Mouse (Mus musculus): Measurements from ENCODE around the gene Rfc2. TPM values are rescaled to one million over a fixed set of nuclear protein-coding genes. Genes with fewer than 3 reads are reported as not detected.

Gene Rfc2
- polyA plus RNA-seq, 1 experiment = 29.7 TPM

GRCm38 (mm10) chr5:134552110-134552972 lies 28.8 kb upstream of the Rfc2 start, which contains the start of gene Clip2:
TSS of gene Clip2 (minus strand) at chr5:134552434.
- peaks cover 8% of the 10 kb centered on the region; the same call in 1 of the 2 replicates for H3K4me1 ChIP-seq (ENCODE audit: control insufficient read depth, insufficient read depth, insufficient read length, low read length)
- H3K27ac ChIP-seq (replicated peaks; ENCODE audit: low read depth, low read length) = peak within 1 kb of the TSS; percentile 79
- peak within 1 kb of the TSS; percentile 91 for H3K4me3 ChIP-seq (ENCODE audit: insufficient read depth, low read depth, low read length)

GRCm38 (mm10) chr5:134553951-134554546 lies 27.1 kb upstream of the Rfc2 start:
- Histone ChIP-seq H3K27ac (replicated peaks; ENCODE audit: low read depth, low read length) (no peak overlapping the region), H3K4me3 (ENCODE audit: insufficient read depth, low read depth, low read length) (no peak overlapping the region), H3K4me1 (ENCODE audit: control insufficient read depth, insufficient read depth, insufficient read length, low read length) (peaks cover 8% of the 10 kb centered on the region; the same call in 1 of the 2 replicates)

DNA sequence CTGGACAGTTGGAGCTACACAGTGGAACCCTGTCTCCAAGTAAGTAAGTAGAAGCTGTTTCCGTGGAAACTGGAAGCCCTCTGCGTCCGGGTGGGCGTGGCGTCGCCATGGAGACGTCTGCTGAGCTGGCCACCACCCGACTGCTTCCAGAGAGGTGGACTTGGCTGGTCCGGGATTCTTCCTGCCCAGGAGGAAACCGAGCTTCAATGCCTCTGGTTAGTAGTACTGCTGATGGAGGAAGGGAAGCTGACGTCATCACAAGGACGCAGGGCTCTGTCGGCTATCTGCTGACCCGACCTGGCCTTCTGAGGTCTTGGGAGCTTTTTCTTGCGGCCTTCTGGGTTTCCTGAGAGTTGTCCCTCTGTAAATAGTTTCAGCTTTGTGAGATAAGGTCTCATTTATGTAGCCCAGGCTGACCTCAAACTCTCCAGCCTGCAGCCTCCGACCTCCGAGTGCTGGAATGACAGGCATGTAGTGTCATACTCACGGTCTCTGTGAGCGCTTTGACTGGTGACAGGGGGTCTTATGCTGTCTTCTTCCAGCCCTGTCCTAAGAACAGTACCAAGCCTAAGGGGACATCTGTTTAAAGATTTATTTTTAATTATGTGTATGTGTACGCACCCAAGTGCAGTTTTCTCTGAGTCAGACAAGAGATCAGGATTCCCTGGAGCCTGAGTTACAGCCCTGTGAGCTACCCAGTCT lies 25.6 kb upstream of the Rfc2 start:
- Histone ChIP-seq H3K4me1 (ENCODE audit: control insufficient read depth, insufficient read depth, insufficient read length, low read length) (peaks cover 4% of the 10 kb centered on the region; the same call in 1 of the 2 replicates), H3K4me3 (ENCODE audit: insufficient read depth, low read depth, low read length) (no peak overlapping the region), H3K27ac (replicated peaks; ENCODE audit: low read depth, low read length) (peak overlapping the region; percentile 81)

DNA sequence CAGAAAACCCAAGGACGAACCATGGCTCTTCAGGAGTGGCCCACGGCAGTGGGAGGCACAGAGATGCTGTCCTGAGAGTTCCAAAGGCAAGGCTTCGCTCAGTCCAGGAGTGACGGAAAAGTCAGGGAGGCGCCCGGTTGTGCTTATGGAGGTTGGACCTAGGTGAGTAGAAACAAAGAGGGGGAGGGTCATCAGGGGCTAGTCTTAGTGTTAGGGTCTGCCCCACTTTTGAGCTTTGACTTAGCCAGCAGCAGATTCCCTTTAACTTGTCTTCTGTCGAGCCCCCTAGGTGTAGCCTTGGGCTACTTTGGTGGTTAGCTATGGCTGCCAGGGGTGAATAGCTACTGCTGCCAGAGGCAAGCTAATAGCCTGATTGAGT lies 21.1 kb upstream of the Rfc2 start, which contains the start of gene Syna:
Gene Syna, minus strand, starts transcription at position 101 of the 379 bp plus-strand sequence.
- Histone ChIP-seq H3K4me1 (ENCODE audit: control insufficient read depth, insufficient read depth, insufficient read length, low read length) (no peaks in the 10 kb centered on the region), H3K27ac (replicated peaks; ENCODE audit: low read depth, low read length) (no peak within 1 kb of the TSS), H3K4me3 (ENCODE audit: insufficient read depth, low read depth, low read length) (no peak within 1 kb of the TSS)

DNA sequence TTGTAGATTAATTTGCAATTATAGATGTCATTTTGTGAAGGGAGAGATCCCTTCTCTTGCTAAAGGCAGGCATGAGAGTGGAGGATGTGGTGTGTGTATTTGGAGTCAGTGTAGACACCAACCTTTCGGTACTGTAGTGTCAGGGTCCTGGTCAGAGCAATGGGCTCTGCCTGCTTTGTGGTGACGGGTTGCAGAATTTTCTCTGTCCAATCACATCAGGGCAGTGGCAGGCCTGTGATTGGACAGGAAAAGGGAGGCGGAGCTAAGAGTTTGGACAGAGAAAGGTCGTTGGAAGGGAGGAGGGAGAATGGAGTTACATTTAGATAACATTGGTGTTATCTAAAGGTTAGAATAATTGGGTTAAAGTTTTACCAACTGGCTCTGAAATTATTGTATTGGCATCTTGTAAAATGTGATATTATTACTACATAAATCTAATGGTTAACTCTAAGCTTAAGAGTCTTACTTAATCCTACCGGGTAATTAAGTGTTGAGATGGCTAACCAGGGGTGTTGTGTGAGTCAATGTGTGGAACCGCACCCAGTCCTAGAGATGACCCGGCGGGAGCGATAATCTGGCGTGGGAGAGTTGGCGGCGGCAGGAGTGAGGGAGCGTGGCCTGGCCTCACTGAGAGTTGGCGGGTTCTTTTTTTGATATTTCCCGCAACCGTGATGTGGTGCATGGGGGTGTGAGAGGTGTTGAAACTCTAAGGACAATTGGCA lies 20.6 kb upstream of the Rfc2 start:
- H3K4me1 ChIP-seq (ENCODE audit: control insufficient read depth, insufficient read depth, insufficient read length, low read length) = no peaks in the 10 kb centered on the region
- no peak overlapping the region for H3K4me3 ChIP-seq (ENCODE audit: insufficient read depth, low read depth, low read length)
- H3K27ac ChIP-seq (replicated peaks; ENCODE audit: low read depth, low read length) = no peak overlapping the region

DNA sequence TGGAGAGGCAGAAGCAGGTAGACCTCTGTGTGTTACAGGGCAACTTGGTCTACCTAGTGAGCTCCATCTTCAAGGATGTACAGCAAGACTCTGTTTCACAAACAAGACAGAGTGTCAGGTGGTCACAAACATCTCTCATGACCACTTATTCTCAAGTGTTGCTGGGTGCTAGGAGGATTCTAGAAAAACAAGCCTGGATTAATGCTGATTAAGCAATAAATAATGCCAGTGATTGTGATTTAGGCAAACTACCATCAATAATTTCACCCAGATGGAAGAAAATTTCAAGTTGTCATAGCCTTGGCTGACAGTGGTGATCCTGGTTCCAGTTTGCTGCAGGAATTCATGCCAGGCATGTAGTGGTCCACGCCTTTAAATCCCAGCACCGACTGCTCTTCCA lies 16.9 kb upstream of the Rfc2 start:
- H3K27ac ChIP-seq (replicated peaks; ENCODE audit: low read depth, low read length) = no peak overlapping the region
- H3K4me1 ChIP-seq (ENCODE audit: control insufficient read depth, insufficient read depth, insufficient read length, low read length) = peaks cover 6% of the 10 kb centered on the region

GRCm38 (mm10) chr5:134565696-134566095 lies 15.5 kb upstream of the Rfc2 start:
- Histone ChIP-seq H3K27ac (replicated peaks; ENCODE audit: low read depth, low read length) (no peak overlapping the region), H3K4me3 (ENCODE audit: insufficient read depth, low read depth, low read length) (no peak overlapping the region), H3K4me1 (ENCODE audit: control insufficient read depth, insufficient read depth, insufficient read length, low read length) (peaks cover 6% of the 10 kb centered on the region)

More for the DNA sequence above, 16.9 kb upstream of the Rfc2 start:
- no peak overlapping the region for H3K4me3 ChIP-seq (ENCODE audit: insufficient read depth, low read depth, low read length)

GRCm38 (mm10) chr5:134567445-134567844 lies 13.7 kb upstream of the Rfc2 start:
- no peak overlapping the region for H3K4me3 ChIP-seq (ENCODE audit: insufficient read depth, low read depth, low read length)
- no peak overlapping the region for H3K27ac ChIP-seq (replicated peaks; ENCODE audit: low read depth, low read length)
- peaks cover 6% of the 10 kb centered on the region for H3K4me1 ChIP-seq (ENCODE audit: control insufficient read depth, insufficient read depth, insufficient read length, low read length)

DNA sequence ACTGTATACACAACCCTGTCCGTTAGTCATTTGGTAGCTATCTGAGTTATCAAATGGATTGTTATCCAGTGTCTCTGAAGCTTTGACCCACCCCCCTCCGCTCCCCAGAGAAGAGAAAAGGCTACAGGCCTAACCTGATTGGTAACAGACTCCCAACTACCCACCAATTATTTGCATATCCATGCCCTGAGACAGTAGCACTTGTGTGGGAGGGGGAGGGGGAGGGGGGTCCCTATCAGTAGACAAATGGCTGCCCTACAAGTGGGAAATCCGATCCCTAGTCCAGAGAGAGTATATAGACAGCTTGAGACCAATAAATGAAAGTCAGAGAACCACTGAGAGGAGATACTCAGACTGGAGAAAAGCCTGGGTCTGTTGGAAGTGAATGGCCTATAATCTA lies 13.1 kb upstream of the Rfc2 start:
- Histone ChIP-seq H3K4me1 (ENCODE audit: control insufficient read depth, insufficient read depth, insufficient read length, low read length) (peaks cover 12% of the 10 kb centered on the region), H3K27ac (replicated peaks; ENCODE audit: low read depth, low read length) (0 out of 2 replicates have a peak overlapping the region, but pooled peaks have one; percentile 92)

GRCm38 (mm10) chr5:134568964-134569491 lies 12.1 kb upstream of the Rfc2 start:
- no peak overlapping the region for H3K4me3 ChIP-seq (ENCODE audit: insufficient read depth, low read depth, low read length)
- peaks cover 13% of the 10 kb centered on the region for H3K4me1 ChIP-seq (ENCODE audit: control insufficient read depth, insufficient read depth, insufficient read length, low read length)
- peak overlapping the region; percentile 92 for H3K27ac ChIP-seq (replicated peaks; ENCODE audit: low read depth, low read length)

More for the DNA sequence above, 13.1 kb upstream of the Rfc2 start:
- H3K4me3 ChIP-seq (ENCODE audit: insufficient read depth, low read depth, low read length) = no peak overlapping the region

GRCm38 (mm10) chr5:134571730-134572507 lies 9.2 kb upstream of the Rfc2 start:
- Histone ChIP-seq H3K27ac (replicated peaks; ENCODE audit: low read depth, low read length) (peak overlapping the region; percentile 91), H3K4me1 (ENCODE audit: control insufficient read depth, insufficient read depth, insufficient read length, low read length) (peaks cover 13% of the 10 kb centered on the region), H3K4me3 (ENCODE audit: insufficient read depth, low read depth, low read length) (peak overlapping the region; percentile 64)

DNA sequence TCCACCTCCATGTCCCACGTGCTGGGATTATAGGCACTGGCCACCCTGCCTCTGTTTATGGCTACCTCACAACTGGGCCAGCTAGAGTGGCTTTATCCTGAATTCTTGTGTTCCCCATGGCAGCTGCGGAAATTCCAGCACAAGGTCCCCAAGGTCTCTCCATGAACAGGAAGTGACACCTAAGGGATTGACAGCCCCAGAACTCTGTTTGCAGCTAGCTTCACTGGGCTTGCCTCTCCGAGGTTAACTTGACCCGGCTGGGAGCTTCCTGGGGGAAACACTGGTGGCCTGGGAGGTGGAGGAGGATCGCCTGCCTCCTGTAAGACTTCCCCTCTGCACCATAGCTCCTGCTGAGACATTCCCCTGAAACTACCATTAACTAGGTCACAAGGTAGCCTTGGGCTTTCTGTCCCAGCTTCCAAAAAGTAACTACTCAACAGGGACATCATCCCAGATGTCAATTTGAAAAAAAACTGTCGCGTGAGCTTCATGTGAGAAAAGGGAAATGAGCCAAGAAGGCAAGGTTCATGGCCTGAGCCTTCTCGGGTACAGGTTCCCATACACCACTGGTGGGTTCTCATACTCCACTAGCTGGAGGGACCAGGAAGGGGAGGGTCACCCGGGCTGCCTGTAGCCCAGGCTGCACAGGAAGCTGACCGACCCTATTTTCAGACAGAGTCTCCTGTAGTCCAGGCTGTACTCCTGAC lies 8.5 kb upstream of the Rfc2 start:
- H3K4me3 ChIP-seq (ENCODE audit: insufficient read depth, low read depth, low read length) = peak overlapping the region; percentile 64
- peak overlapping the region; percentile 91 for H3K27ac ChIP-seq (replicated peaks; ENCODE audit: low read depth, low read length)

GRCm38 (mm10) chr5:134575833-134576232 lies 5.3 kb upstream of the Rfc2 start:
- Histone ChIP-seq H3K4me3 (ENCODE audit: insufficient read depth, low read depth, low read length) (no peak overlapping the region), H3K27ac (replicated peaks; ENCODE audit: low read depth, low read length) (no peak overlapping the region), H3K4me1 (ENCODE audit: control insufficient read depth, insufficient read depth, insufficient read length, low read length) (peaks cover 7% of the 10 kb centered on the region)

More for the DNA sequence above, 8.5 kb upstream of the Rfc2 start:
- peaks cover 13% of the 10 kb centered on the region for H3K4me1 ChIP-seq (ENCODE audit: control insufficient read depth, insufficient read depth, insufficient read length, low read length)

All from brown adipose tissue, adult 24 weeks (tissue).